Comparison of ENCODE assay signal across 11 mouse cellular contexts in genomic region chr4:131657922-131658321, GRCm38 (mm10).
DNase-seq lines count a peak whose midpoint lies in the region; ATAC-seq lines count a peak whose summit lies in the region.
"Had no signal": no experiment of that assay in that cellular context is flagged by ENCODE, and none has a peak within 500 bp of the region (broad histone marks: within the 10 kb centered on the region; RNA-seq: fewer than 3 reads in every experiment).

No protein-coding gene starts in this region.

- H3K4me3 ChIP-seq in kidney, embryonic 15.5 days (replicated peaks): no peak overlapping the region
- H3K4me3 ChIP-seq: embryonic facial prominence, embryonic 12.5 days; liver, embryonic 15.5 days; neural tube, embryonic 13.5 days; stomach, embryonic 15.5 days had no signal

- H3K4me2 ChIP-seq in kidney, embryonic 15.5 days: no peak overlapping the region
- H3K4me2 ChIP-seq: embryonic facial prominence, embryonic 12.5 days; liver, embryonic 15.5 days; neural tube, embryonic 13.5 days; stomach, embryonic 15.5 days had no signal

- no peak overlapping the region for H3K9ac ChIP-seq in kidney, embryonic 15.5 days
- H3K9ac ChIP-seq: embryonic facial prominence, embryonic 12.5 days; liver, embryonic 15.5 days; neural tube, embryonic 13.5 days; stomach, embryonic 15.5 days had no signal

- no peaks in the 10 kb centered on the region for H3K4me1 ChIP-seq in kidney, embryonic 15.5 days
- H3K4me1 ChIP-seq: embryonic facial prominence, embryonic 12.5 days; liver, embryonic 15.5 days; stomach, embryonic 15.5 days had no signal

- H3K27me3 ChIP-seq in kidney, embryonic 15.5 days: no peaks in the 10 kb centered on the region
- H3K27me3 ChIP-seq: embryonic facial prominence, embryonic 12.5 days; liver, embryonic 15.5 days; neural tube, embryonic 13.5 days; stomach, embryonic 15.5 days had no signal

- no peak overlapping the region for H3K27ac ChIP-seq in kidney, embryonic 15.5 days
- H3K27ac ChIP-seq: embryonic facial prominence, embryonic 12.5 days; liver, embryonic 15.5 days; neural tube, embryonic 13.5 days; stomach, embryonic 15.5 days had no signal

- H3K9me3 ChIP-seq in kidney, embryonic 15.5 days (replicated peaks): no peaks in the 10 kb centered on the region
- H3K9me3 ChIP-seq: embryonic facial prominence, embryonic 12.5 days; liver, embryonic 15.5 days; neural tube, embryonic 13.5 days; stomach, embryonic 15.5 days had no signal

- no peak for ATAC-seq in kidney, embryonic 15.5 days (replicated peaks; ENCODE audit: low FRiP score)

- WGBS in kidney, embryonic 15.5 days: 12% methylated on average over 10 of the region's 10 CpGs

- H3K36me3 ChIP-seq in kidney, embryonic 15.5 days: no peaks in the 10 kb centered on the region
- H3K36me3 ChIP-seq: embryonic facial prominence, embryonic 12.5 days; liver, embryonic 15.5 days; neural tube, embryonic 13.5 days; stomach, embryonic 15.5 days had no signal

- DNase-seq in kidney, postnatal 14 days: peak; percentile 42
- peak; percentile 59 for DNase-seq in ZHBTc4 (ENCODE audit: low read depth, low spot score)
- peak; percentile 68 for DNase-seq in embryo, embryonic 10 days (ENCODE audit: low spot score)
- DNase-seq in lung, postnatal 14 days: peak; percentile 41
- DNase-seq in right cerebral cortex, postnatal 14 days: no peak
- no peak for DNase-seq in cerebellum, adult 9-11 months

Comparison
In these comparisons a context has a peak if more than half of its experiments do, and no peak if none do; other contexts are left out.
1. DNase-seq: peak in kidney, postnatal 14 days (single experiment), ZHBTc4 (single experiment), embryo, embryonic 10 days (single experiment) and lung, postnatal 14 days (single experiment); none in right cerebral cortex, postnatal 14 days (single experiment) and cerebellum, adult 9-11 months (single experiment).